Comparison of ENCODE assay signal across 30 mouse cellular contexts in the genomic region with DNA sequence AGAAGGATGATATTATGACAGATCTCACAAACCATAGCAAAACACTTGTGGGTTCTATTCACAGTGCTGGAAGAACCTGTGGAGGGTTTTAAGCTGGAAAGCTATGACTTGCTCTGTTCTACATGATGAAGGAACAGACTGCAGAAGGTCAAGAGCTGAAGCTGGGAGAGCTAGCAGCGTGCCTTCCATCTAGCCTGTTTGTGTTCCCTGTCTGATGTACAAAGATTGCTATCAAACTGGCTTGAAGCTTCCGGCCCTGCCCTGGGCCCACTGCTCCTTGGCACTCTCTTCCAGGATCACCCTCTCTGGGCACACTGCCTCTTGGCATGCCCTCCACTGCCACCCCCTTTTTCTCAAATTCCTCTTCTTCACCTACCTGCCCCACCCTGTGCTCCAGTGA. TPM values are rescaled to one million over a fixed set of nuclear protein-coding genes. Genes with fewer than 3 reads are reported as not detected.
"Had no signal": no experiment of that assay in that cellular context is flagged by ENCODE, and none has a peak within 500 bp of the region (broad histone marks: within the 10 kb centered on the region; RNA-seq: fewer than 3 reads in every experiment).

No protein-coding gene starts in this region.

- DNase-seq: forebrain, postnatal 0 days; gastrocnemius, postnatal 14 days; gastrocnemius, postnatal 36 days; heart, adult 2 months; heart, postnatal 14 days; heart, postnatal 36 days; kidney, adult 11 months; kidney, adult 9 months; kidney, postnatal 25 days; layer of hippocampus, adult 9-11 months; layer of hippocampus, postnatal 36 days; left cerebral cortex, postnatal 4 days had no signal

- H3K4me3 ChIP-seq: forebrain, embryonic 15.5 days; heart, adult 2 months; heart, embryonic 13.5 days; heart, embryonic 15.5 days; hindbrain, embryonic 13.5 days; hindbrain, embryonic 15.5 days; kidney, embryonic 15.5 days; limb, embryonic 13.5 days had no signal

- H3K36me3 ChIP-seq: forebrain, embryonic 15.5 days; heart, embryonic 13.5 days; heart, embryonic 15.5 days; hindbrain, embryonic 13.5 days; hindbrain, embryonic 15.5 days; kidney, embryonic 15.5 days; limb, embryonic 13.5 days had no signal

- ATAC-seq: forebrain, embryonic 15.5 days; forebrain, postnatal 0 days; hindbrain, postnatal 0 days; intestine, embryonic 16.5 days had no signal

- H3K4me2 ChIP-seq: forebrain, embryonic 15.5 days; heart, embryonic 11.5 days; heart, embryonic 13.5 days; heart, embryonic 15.5 days; hindbrain, embryonic 13.5 days; hindbrain, embryonic 15.5 days; kidney, embryonic 15.5 days; limb, embryonic 13.5 days had no signal

- H3K9me3 ChIP-seq: forebrain, embryonic 15.5 days; heart, embryonic 15.5 days; hindbrain, embryonic 13.5 days; hindbrain, embryonic 15.5 days; kidney, embryonic 15.5 days had no signal

- H3K27ac ChIP-seq: forebrain, embryonic 15.5 days; heart, adult 2 months; heart, embryonic 13.5 days; heart, embryonic 15.5 days; hindbrain, embryonic 13.5 days; hindbrain, embryonic 15.5 days; hindbrain, postnatal 0 days; kidney, embryonic 15.5 days; kidney, postnatal 0 days; limb, embryonic 13.5 days had no signal

- H3K9ac ChIP-seq: forebrain, embryonic 15.5 days; forebrain, postnatal 0 days; heart, embryonic 13.5 days; heart, embryonic 15.5 days; hindbrain, embryonic 13.5 days; hindbrain, embryonic 15.5 days; kidney, embryonic 15.5 days; limb, embryonic 13.5 days had no signal

RNA-seq across cellular contexts. Expression of a gene that starts 1.2 kb away (rescaled TPM):
- total RNA-seq: forebrain, postnatal 0 days; gastrocnemius, postnatal 14 days; gastrocnemius, postnatal 36 days; heart, adult 2 months; heart, postnatal 14 days; heart, postnatal 36 days had no signal
- polyA plus RNA-seq: forebrain, embryonic 15.5 days; heart, embryonic 11.5 days; hindbrain, embryonic 11.5 days had no signal

RNA-seq across cellular contexts. Expression of a gene that starts 31.1 kb away (rescaled TPM):
- total RNA-seq: hematopoietic stem cell, adult 5-6 weeks; layer of hippocampus, adult 18-20 months; layer of hippocampus, adult 8-10 months; layer of hippocampus, postnatal 36 days; left cerebral cortex, adult 18-20 months; left cerebral cortex, adult 8-10 months; left cerebral cortex, postnatal 25 days had no signal
- polyA plus RNA-seq: heart, embryonic 13.5 days; hindbrain, embryonic 11.5 days had no signal
